Mouse (Mus musculus) midbrain, embryonic 16.5 days (tissue): Measurements from ENCODE around the gene Slc8b1. TPM values are rescaled to one million over a fixed set of nuclear protein-coding genes. Genes with fewer than 3 reads are reported as not detected.

Experiments
- ATAC-seq: fragments of 200-750 bp; cut with Nextera tagmentation; 2 replicates; pipeline ENCODE4 v1.8.0; 2017; ENCODE audit warnings: moderate TSS enrichment
- H3K27ac ChIP-seq: fragments of 300-500 bp; sonication (generic); 2 replicates; pipeline ENCODE4 v1.5.1; 2014; ENCODE audit warnings: mild to moderate bottlenecking, low read length, mixed read lengths
- H3K27me3 ChIP-seq: fragments of 300-500 bp; sonication (generic); 2 replicates; pipeline ENCODE4 v1.6.1; 2014; ENCODE audit warnings: low read depth, low read length, mixed read lengths; ENCODE audit not compliant: control insufficient read depth, insufficient read depth
- H3K36me3 ChIP-seq: fragments of 300-500 bp; sonication (generic); 2 replicates; pipeline ENCODE4 v1.6.1; 2014; ENCODE audit warnings: mild to moderate bottlenecking, low read length, moderate library complexity, mixed read lengths; ENCODE audit not compliant: control insufficient read depth, insufficient read depth
- H3K4me1 ChIP-seq: fragments of 300-500 bp; sonication (generic); 2 replicates; pipeline ENCODE4 v1.6.1; 2014; ENCODE audit warnings: mild to moderate bottlenecking, low read length, mixed read lengths; ENCODE audit not compliant: control insufficient read depth, insufficient read depth
- H3K4me2 ChIP-seq: fragments of 300-500 bp; sonication (generic); 2 replicates; pipeline ENCODE4 v1.6.1; 2014; ENCODE audit warnings: mild to moderate bottlenecking, low read length, mixed read lengths
- H3K4me3 ChIP-seq: fragments of 300-500 bp; sonication (generic); 2 replicates; pipeline ENCODE4 v1.5.1; 2014; ENCODE audit warnings: low read depth, mild to moderate bottlenecking, low read length, moderate library complexity, mixed read lengths
- H3K9ac ChIP-seq: fragments of 300-500 bp; sonication (generic); 2 replicates; pipeline ENCODE4 v1.6.1; 2014; ENCODE audit warnings: low read depth, low read length, mixed read lengths
- H3K9me3 ChIP-seq: fragments of 300-500 bp; sonication (generic); replicated peaks from 2 replicates; pipeline ENCODE4 v1.6.1; 2014; ENCODE audit warnings: mild to moderate bottlenecking, low read length, mixed read lengths; ENCODE audit not compliant: control insufficient read depth, poor library complexity, severe bottlenecking
- WGBS: fragments of 180-500 bp; shearing (Covaris S2); extraction: QIAGEN DNeasy Blood & Tissue Kit; methylation state at CpG from one replicate; pipeline ENCODE4 v1.1.7; 2014; 5-methylcytosine and 5-hydroxymethylcytosine counted together
- polyA plus RNA-seq: library from polyadenylated mRNA; unstranded; fragments of >200 nt; fragmentation: Nextera tagmentation; extraction: Ambion mirVana; gene quantifications from 2 replicates; pipeline ENCODE4 v1.2.1, GENCODE M21; 2015

Slc8b1 gene
- polyA plus RNA-seq, 1 experiment from 2014 or later, result 2.0 TPM

GRCm38 (mm10) chr5:120526311-120526710, 15.3 kb downstream of the Slc8b1 start:
- no peak overlapping the region for H3K27ac ChIP-seq
- no peak for ATAC-seq
- H3K4me1 ChIP-seq, result no peaks in the 10 kb centered on the region

GRCm38 (mm10) chr5:120527296-120527964, 16.5 kb downstream of the Slc8b1 start:
- H3K4me1 ChIP-seq, result no peaks in the 10 kb centered on the region
- no peak overlapping the region for H3K9ac ChIP-seq
- no peaks in the 10 kb centered on the region for H3K27me3 ChIP-seq
- WGBS, result 91% methylated on average over 17 of the region's 20 CpGs
- no peak overlapping the region for H3K27ac ChIP-seq
- H3K4me3 ChIP-seq, result no peak overlapping the region
- no peaks in the 10 kb centered on the region for H3K36me3 ChIP-seq
- no peak for ATAC-seq
- H3K4me2 ChIP-seq, result no peak overlapping the region
- no peaks in the 10 kb centered on the region for H3K9me3 ChIP-seq

More at GRCm38 (mm10) chr5:120526311-120526710, 15.3 kb downstream of the Slc8b1 start:
- no peak overlapping the region for H3K4me3 ChIP-seq
- H3K9ac ChIP-seq, result no peak overlapping the region
- H3K36me3 ChIP-seq, result no peaks in the 10 kb centered on the region
- H3K27me3 ChIP-seq, result no peaks in the 10 kb centered on the region
- 80% methylated on average over 11 of the region's 11 CpGs for WGBS
- H3K4me2 ChIP-seq, result no peak overlapping the region
- no peaks in the 10 kb centered on the region for H3K9me3 ChIP-seq

GRCm38 (mm10) chr5:120531631-120532030, 20.7 kb downstream of the Slc8b1 start:
- Histone ChIP-seq H3K27ac (no peak overlapping the region), H3K36me3 (no peaks in the 10 kb centered on the region), H3K9ac (no peak overlapping the region), H3K9me3 (no peaks in the 10 kb centered on the region), H3K4me1 (peaks cover 3% of the 10 kb centered on the region; the same call in 1 of the 2 replicates), H3K4me3 (no peak overlapping the region), H3K27me3 (no peaks in the 10 kb centered on the region), H3K4me2 (no peak overlapping the region)
- 89% methylated on average over 8 of the region's 8 CpGs for WGBS
- no peak for ATAC-seq

- no peak overlapping the region for H3K9ac ChIP-seq
- WGBS, result 40% methylated on average over 15 of the region's 15 CpGs
- H3K27ac ChIP-seq, result peak overlapping the region; percentile 77
- no peak overlapping the region for H3K4me3 ChIP-seq
- H3K4me1 ChIP-seq, result peaks cover 3% of the 10 kb centered on the region; the same call in 1 of the 2 replicates
- no peaks in the 10 kb centered on the region for H3K36me3 ChIP-seq
- H3K27me3 ChIP-seq, result no peaks in the 10 kb centered on the region
- peak; percentile 68 for ATAC-seq
- H3K9me3 ChIP-seq, result no peaks in the 10 kb centered on the region
- H3K4me2 ChIP-seq, result no peak overlapping the region
Observed at GRCm38 (mm10) chr5:120534071-120534685, 23.2 kb downstream of the Slc8b1 start.

GRCm38 (mm10) chr5:120534686-120535075, 23.7 kb downstream of the Slc8b1 start:
- H3K4me1 ChIP-seq, result peaks cover 3% of the 10 kb centered on the region; the same call in 1 of the 2 replicates
- 45% methylated on average over 2 of the region's 2 CpGs for WGBS
- peak; percentile 41 for ATAC-seq
- H3K9me3 ChIP-seq, result no peaks in the 10 kb centered on the region
- no peaks in the 10 kb centered on the region for H3K36me3 ChIP-seq
- peak overlapping the region; percentile 77 for H3K27ac ChIP-seq
- no peak overlapping the region for H3K9ac ChIP-seq
- no peak overlapping the region for H3K4me2 ChIP-seq
- no peaks in the 10 kb centered on the region for H3K27me3 ChIP-seq
- H3K4me3 ChIP-seq, result no peak overlapping the region

- 78% methylated on average over 13 of the region's 13 CpGs for WGBS
- H3K9me3 ChIP-seq, result no peaks in the 10 kb centered on the region
- H3K4me1 ChIP-seq, result peaks cover 3% of the 10 kb centered on the region; the same call in 1 of the 2 replicates
- H3K36me3 ChIP-seq, result no peaks in the 10 kb centered on the region
- H3K27me3 ChIP-seq, result no peaks in the 10 kb centered on the region
- peak overlapping the region; percentile 6; the same call in 1 of the 2 replicates for H3K27ac ChIP-seq
- no peak; the same call in 1 of the 2 replicates for ATAC-seq
- no peak overlapping the region for H3K9ac ChIP-seq
- H3K4me3 ChIP-seq, result no peak overlapping the region
- no peak overlapping the region for H3K4me2 ChIP-seq
Observed at GRCm38 (mm10) chr5:120536046-120536445, 25.1 kb downstream of the Slc8b1 start.

GRCm38 (mm10) chr5:120536632-120537031, 25.7 kb downstream of the Slc8b1 start:
- WGBS, result 56% methylated on average over 5 of the region's 5 CpGs
- H3K4me2 ChIP-seq, result no peak overlapping the region
- H3K4me1 ChIP-seq, result peaks cover 3% of the 10 kb centered on the region; the same call in 1 of the 2 replicates
- no peak overlapping the region for H3K9ac ChIP-seq
- no peak overlapping the region for H3K4me3 ChIP-seq
- H3K27ac ChIP-seq, result peak overlapping the region; percentile 6; the same call in 1 of the 2 replicates
- H3K27me3 ChIP-seq, result no peaks in the 10 kb centered on the region
- H3K9me3 ChIP-seq, result no peaks in the 10 kb centered on the region
- H3K36me3 ChIP-seq, result no peaks in the 10 kb centered on the region
- ATAC-seq, result no peak

GRCm38 (mm10) chr5:120548236-120548850, 37.4 kb downstream of the Slc8b1 start:
- Histone ChIP-seq H3K9me3 (no peaks in the 10 kb centered on the region), H3K27me3 (no peaks in the 10 kb centered on the region), H3K4me2 (no peak overlapping the region), H3K4me1 (no peaks in the 10 kb centered on the region), H3K9ac (no peak overlapping the region), H3K4me3 (no peak overlapping the region), H3K36me3 (peaks cover 9% of the 10 kb centered on the region; the same call in 1 of the 2 replicates), H3K27ac (no peak overlapping the region)
- no peak for ATAC-seq
- WGBS, result 87% methylated on average over 11 of the region's 11 CpGs

GRCm38 (mm10) chr5:120550137-120550536, 39.2 kb downstream of the Slc8b1 start:
- Histone ChIP-seq H3K36me3 (peaks cover 10% of the 10 kb centered on the region; the same call in 1 of the 2 replicates), H3K9me3 (no peaks in the 10 kb centered on the region), H3K4me3 (no peak overlapping the region), H3K27me3 (no peaks in the 10 kb centered on the region), H3K4me1 (no peaks in the 10 kb centered on the region), H3K27ac (no peak overlapping the region), H3K4me2 (no peak overlapping the region), H3K9ac (no peak overlapping the region)
- no peak for ATAC-seq
- WGBS, result 89% methylated on average over 5 of the region's 5 CpGs
